Mouse (Mus musculus) hindbrain, embryonic 11.5 days (tissue): ENCODE measurements at regions not wholly inside any gene's neighbourhood (a gene's known extent, or its start where the extent isn't known, plus 50 kb on each side); places are given as distances from the start of the nearest gene placed in this dataset.
A peak's percentile ranks its signal among the peaks of the same experiment; 100 is the strongest.

Source experiments
- ATAC-seq: fragments of 200-750 bp; cut with Nextera tagmentation; 2 replicates; pipeline ENCODE4 v1.8.0; 2017; ENCODE audit warnings: mild to moderate bottlenecking, moderate TSS enrichment, moderate library complexity; ENCODE audit not compliant: low FRiP score
- DNase-seq: peaks from one replicate; pipeline ENCODE4 v3.0.0-alpha.2; 2015; ENCODE audit warnings: low spot score
- H3K27ac ChIP-seq: fragments of 300-500 bp; sonication (generic); 2 replicates; pipeline ENCODE4 v1.5.1; 2014; ENCODE audit warnings: mild to moderate bottlenecking, low read depth, low read length
- H3K27me3 ChIP-seq: fragments of 300-500 bp; sonication (generic); 2 replicates; pipeline ENCODE4 v1.6.1; 2014; ENCODE audit warnings: mild to moderate bottlenecking, low read length, moderate library complexity, mixed read lengths; ENCODE audit not compliant: control insufficient read depth, insufficient read depth
- H3K36me3 ChIP-seq: fragments of 300-500 bp; sonication (generic); 2 replicates; pipeline ENCODE4 v1.6.1; 2014; ENCODE audit warnings: mild to moderate bottlenecking, low read length, moderate library complexity, mixed read lengths; ENCODE audit not compliant: control insufficient read depth, insufficient read depth
- H3K4me1 ChIP-seq: fragments of 300-500 bp; sonication (generic); replicated peaks from 2 replicates; pipeline ENCODE4 v1.6.1; 2014; ENCODE audit warnings: low read length, mixed read lengths; ENCODE audit not compliant: control insufficient read depth, insufficient read depth
- H3K4me2 ChIP-seq: fragments of 300-500 bp; sonication (generic); replicated peaks from 2 replicates; pipeline ENCODE4 v1.6.1; 2014; ENCODE audit warnings: mild to moderate bottlenecking, low read depth, low read length
- H3K4me3 ChIP-seq: fragments of 300-500 bp; sonication (generic); 2 replicates; pipeline ENCODE4 v1.5.1; 2014; ENCODE audit warnings: low read depth, low read length
- H3K9ac ChIP-seq: fragments of 300-500 bp; sonication (generic); 2 replicates; pipeline ENCODE4 v1.6.1; 2014; ENCODE audit warnings: low read depth, low read length
- H3K9me3 ChIP-seq: fragments of 300-500 bp; sonication (generic); 2 replicates; pipeline ENCODE4 v1.6.1; 2016; ENCODE audit warnings: low read length; ENCODE audit not compliant: control insufficient read depth
- WGBS: fragments of 180-500 bp; shearing (Covaris S2); extraction: QIAGEN DNeasy Blood & Tissue Kit; methylation state at CpG from one replicate; pipeline ENCODE4 v1.1.7; 2014; 5-methylcytosine and 5-hydroxymethylcytosine counted together

- H3K9me3 ChIP-seq, result no peaks in the 10 kb centered on the region
- no peaks in the 10 kb centered on the region for H3K36me3 ChIP-seq
- no peak overlapping the region for H3K27ac ChIP-seq
- H3K4me1 ChIP-seq, result no peaks in the 10 kb centered on the region
- H3K4me3 ChIP-seq, result no peak overlapping the region
- WGBS, result 93% methylated on average over 2 of the region's 2 CpGs
- H3K9ac ChIP-seq, result no peak overlapping the region
- no peak for DNase-seq
- no peak overlapping the region for H3K4me2 ChIP-seq
- H3K27me3 ChIP-seq, result no peaks in the 10 kb centered on the region
- ATAC-seq, result no peak
Observed at GRCm38 (mm10) chr6:101948950-101949349, 571.3 kb upstream of the Pdzrn3 start.

- Histone ChIP-seq H3K4me3 (no peak overlapping the region), H3K9ac (no peak overlapping the region), H3K4me1 (no peaks in the 10 kb centered on the region), H3K27me3 (no peaks in the 10 kb centered on the region), H3K9me3 (no peaks in the 10 kb centered on the region), H3K27ac (no peak overlapping the region), H3K36me3 (no peaks in the 10 kb centered on the region), H3K4me2 (no peak overlapping the region)
- DNase-seq, result no peak
- no peak for ATAC-seq
- WGBS, result 74% methylated on average over 3 of the region's 3 CpGs
Observed at GRCm38 (mm10) chr6:101940266-101940866, 562.7 kb upstream of the Pdzrn3 start.

GRCm38 (mm10) chr6:101938393-101938985, 560.8 kb upstream of the Pdzrn3 start:
- DNase-seq (no peak), ATAC-seq (no peak)
- H3K27me3 ChIP-seq, result no peaks in the 10 kb centered on the region
- no peaks in the 10 kb centered on the region for H3K36me3 ChIP-seq
- H3K9ac ChIP-seq, result no peak overlapping the region
- no peak overlapping the region for H3K27ac ChIP-seq
- H3K9me3 ChIP-seq, result no peaks in the 10 kb centered on the region
- no peak overlapping the region for H3K4me2 ChIP-seq
- H3K4me1 ChIP-seq, result no peaks in the 10 kb centered on the region
- WGBS, result 93% methylated on average over 4 of the region's 4 CpGs
- no peak overlapping the region for H3K4me3 ChIP-seq

GRCm38 (mm10) chr6:101937467-101938392, 560.0 kb upstream of the Pdzrn3 start:
- ATAC-seq, result peak; percentile 45; the same call in 1 of the 2 replicates
- peak; percentile 5 for DNase-seq
- Histone ChIP-seq H3K27ac (no peak overlapping the region), H3K4me3 (no peak overlapping the region), H3K27me3 (no peaks in the 10 kb centered on the region), H3K4me2 (no peak overlapping the region), H3K9me3 (no peaks in the 10 kb centered on the region), H3K9ac (no peak overlapping the region), H3K36me3 (no peaks in the 10 kb centered on the region), H3K4me1 (no peaks in the 10 kb centered on the region)
- 67% methylated on average over 12 of the region's 12 CpGs for WGBS

- Histone ChIP-seq H3K4me3 (no peak overlapping the region), H3K27ac (no peak overlapping the region), H3K9ac (no peak overlapping the region), H3K4me2 (no peak overlapping the region), H3K36me3 (no peaks in the 10 kb centered on the region), H3K4me1 (no peaks in the 10 kb centered on the region), H3K27me3 (no peaks in the 10 kb centered on the region), H3K9me3 (no peaks in the 10 kb centered on the region)
- WGBS, result 95% methylated on average over 5 of the region's 5 CpGs
- ATAC-seq (no peak), DNase-seq (no peak)
Observed at GRCm38 (mm10) chr6:101931768-101932167, 554.1 kb upstream of the Pdzrn3 start.

- Histone ChIP-seq H3K27me3 (no peaks in the 10 kb centered on the region), H3K9ac (no peak overlapping the region), H3K27ac (no peak overlapping the region), H3K4me3 (no peak overlapping the region), H3K36me3 (no peaks in the 10 kb centered on the region), H3K4me1 (no peaks in the 10 kb centered on the region), H3K9me3 (no peaks in the 10 kb centered on the region), H3K4me2 (no peak overlapping the region)
- WGBS, result 77% methylated on average over 4 of the region's 4 CpGs
- no peak for DNase-seq
- ATAC-seq, result no peak
Observed at GRCm38 (mm10) chr6:101921686-101922085, 544.0 kb upstream of the Pdzrn3 start.

GRCm38 (mm10) chr6:101921186-101921585, 543.5 kb upstream of the Pdzrn3 start:
- no peak for DNase-seq
- no peak for ATAC-seq
- H3K4me3 ChIP-seq, result no peak overlapping the region
- no peaks in the 10 kb centered on the region for H3K27me3 ChIP-seq
- H3K36me3 ChIP-seq, result no peaks in the 10 kb centered on the region
- no peak overlapping the region for H3K27ac ChIP-seq
- no peaks in the 10 kb centered on the region for H3K4me1 ChIP-seq
- H3K9me3 ChIP-seq, result no peaks in the 10 kb centered on the region
- H3K4me2 ChIP-seq, result no peak overlapping the region
- H3K9ac ChIP-seq, result no peak overlapping the region

GRCm38 (mm10) chr6:101918914-101919313, 541.2 kb upstream of the Pdzrn3 start:
- H3K27ac ChIP-seq, result no peak overlapping the region
- DNase-seq, result no peak
- H3K9ac ChIP-seq, result no peak overlapping the region
- H3K4me3 ChIP-seq, result no peak overlapping the region
- H3K4me1 ChIP-seq, result no peaks in the 10 kb centered on the region
- no peaks in the 10 kb centered on the region for H3K27me3 ChIP-seq
- no peak for ATAC-seq
- no peak overlapping the region for H3K4me2 ChIP-seq
- H3K9me3 ChIP-seq, result no peaks in the 10 kb centered on the region
- H3K36me3 ChIP-seq, result no peaks in the 10 kb centered on the region

GRCm38 (mm10) chr6:101905029-101905342, 527.3 kb upstream of the Pdzrn3 start:
- Histone ChIP-seq H3K9me3 (no peaks in the 10 kb centered on the region), H3K9ac (no peak overlapping the region), H3K27ac (no peak overlapping the region), H3K4me3 (no peak overlapping the region), H3K27me3 (no peaks in the 10 kb centered on the region), H3K36me3 (no peaks in the 10 kb centered on the region), H3K4me2 (no peak overlapping the region), H3K4me1 (no peaks in the 10 kb centered on the region)
- 93% methylated on average over 2 of the region's 2 CpGs for WGBS
- ATAC-seq, result no peak
- DNase-seq, result no peak
